ENCODE assay signal across 25 mouse cellular contexts in the genomic region with DNA sequence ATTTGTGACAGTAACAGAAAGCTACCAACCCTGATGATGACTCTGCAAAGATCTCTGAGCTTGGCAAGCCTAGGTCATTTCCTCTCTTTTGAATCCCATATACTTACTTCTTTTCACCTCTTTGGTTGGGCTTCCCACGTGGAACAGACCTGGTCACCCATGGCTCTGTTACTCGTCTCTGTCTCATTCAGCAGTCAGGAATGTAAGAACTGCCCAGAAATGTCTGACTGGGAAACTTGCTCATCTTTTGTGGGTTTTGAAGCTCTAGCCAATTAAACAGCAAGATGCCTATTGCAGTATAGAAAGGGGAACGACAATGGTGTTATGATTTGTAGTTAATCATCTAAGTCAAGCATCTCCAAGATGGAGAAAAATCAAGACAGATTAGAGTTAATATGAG.
DNase-seq lines count a peak whose midpoint lies in the region; ATAC-seq and TF ChIP-seq lines count a peak whose summit lies in the region.
"Had no signal": no experiment of that assay in that cellular context is flagged by ENCODE, and none has a peak within 500 bp of the region (broad histone marks: within the 10 kb centered on the region; RNA-seq: fewer than 3 reads in every experiment).

No protein-coding gene starts in this region.

- no peaks in the 10 kb centered on the region for H3K36me3 ChIP-seq in hindbrain, embryonic 16.5 days (ENCODE audit: control insufficient read depth, insufficient read depth, low read length)
- H3K36me3 ChIP-seq: embryonic facial prominence, embryonic 10.5 days; embryonic facial prominence, embryonic 12.5 days; forebrain, embryonic 10.5 days; forebrain, embryonic 12.5 days; G1E had no signal

- no peak overlapping the region for H3K4me3 ChIP-seq in embryonic fibroblast, embryonic 13.5 days (ENCODE audit: insufficient read depth, low read length)
- no peak overlapping the region for H3K4me3 ChIP-seq in hindbrain, embryonic 16.5 days (ENCODE audit: low read length)
- H3K4me3 ChIP-seq: embryonic facial prominence, embryonic 10.5 days; embryonic facial prominence, embryonic 12.5 days; erythroblast, embryonic 14.5 days; forebrain, embryonic 10.5 days; forebrain, embryonic 12.5 days had no signal

- no peak for TF ChIP-seq CTCF in embryonic fibroblast, embryonic 13.5 days (IDR thresholded peaks at IDR 0.05; ENCODE audit: borderline replicate concordance, insufficient read depth, low read length)

- H3K9ac ChIP-seq in hindbrain, embryonic 16.5 days (ENCODE audit: low read depth, low read length) = no peak overlapping the region
- H3K9ac ChIP-seq: embryonic facial prominence, embryonic 12.5 days; forebrain, embryonic 12.5 days had no signal

- no peak for TF ChIP-seq POLR2A in embryonic fibroblast, embryonic 13.5 days (IDR thresholded peaks at IDR 0.05; ENCODE audit: low read depth, low read length)

- 76% methylated on average over 3 of the region's 3 CpGs for WGBS in hindbrain, embryonic 16.5 days

- peak overlapping the region; percentile 9; the same call in 1 of the 2 replicates for H3K27ac ChIP-seq in embryonic fibroblast, embryonic 13.5 days (ENCODE audit: insufficient read depth, low read length)
- H3K27ac ChIP-seq in hindbrain, embryonic 16.5 days (ENCODE audit: low read depth, low read length) = no peak overlapping the region
- H3K27ac ChIP-seq: embryonic facial prominence, embryonic 10.5 days; embryonic facial prominence, embryonic 12.5 days; forebrain, embryonic 10.5 days; forebrain, embryonic 12.5 days had no signal

- peaks cover 3% of the 10 kb centered on the region; the same call in 1 of the 2 replicates for H3K9me3 ChIP-seq in hindbrain, embryonic 16.5 days (ENCODE audit: control insufficient read depth, low read length)
- H3K9me3 ChIP-seq: embryonic facial prominence, embryonic 10.5 days; embryonic facial prominence, embryonic 12.5 days; forebrain, embryonic 10.5 days; forebrain, embryonic 12.5 days had no signal

- H3K4me1 ChIP-seq in embryonic fibroblast, embryonic 13.5 days (ENCODE audit: control insufficient read depth, insufficient read depth, low read length) = 0 out of 2 replicates have a peak, but pooled peaks cover 2% of the 10 kb centered on the region
- H3K4me1 ChIP-seq in hindbrain, embryonic 16.5 days (ENCODE audit: control insufficient read depth, insufficient read depth, low read depth, low read length) = no peaks in the 10 kb centered on the region
- H3K4me1 ChIP-seq: embryonic facial prominence, embryonic 10.5 days; embryonic facial prominence, embryonic 12.5 days; forebrain, embryonic 10.5 days; forebrain, embryonic 12.5 days had no signal

- H3K4me2 ChIP-seq in hindbrain, embryonic 16.5 days (ENCODE audit: low read length) = no peak overlapping the region
- H3K4me2 ChIP-seq: embryonic facial prominence, embryonic 12.5 days; forebrain, embryonic 12.5 days had no signal

- DNase-seq in 3T3-L1 (ENCODE audit: low read depth, low spot score) = peak; percentile 64
- peak; percentile 73 for DNase-seq in Muller cell, postnatal 12 days (ENCODE audit: inconsistent ontology term)
- no peak for DNase-seq in urinary bladder, postnatal 36 days (ENCODE audit: low spot score in 2 of 2)
- DNase-seq in thymus, postnatal 36 days = no peak
- DNase-seq: adrenal gland, adult 8-10 months; adrenal gland, postnatal 14 days; adrenal gland, postnatal 36 days; cerebellum, adult 11-12 months; cerebellum, adult 2 months; cerebellum, adult 9-10 months; cerebellum, postnatal 10 days; cerebellum, postnatal 25 days had no signal

- ATAC-seq in hindbrain, embryonic 16.5 days = no peak
- ATAC-seq: activated CD4-positive, CD25-positive, alpha-beta regulatory T cell, adult 4 months; CD4-positive, CD25-positive, alpha-beta regulatory T cell, adult 4 months; forebrain, embryonic 14.5 days; forebrain, embryonic 16.5 days had no signal

- no peaks in the 10 kb centered on the region for H3K27me3 ChIP-seq in hindbrain, embryonic 16.5 days (replicated peaks; ENCODE audit: control insufficient read depth, insufficient read depth, low read length)
- H3K27me3 ChIP-seq: CH12.LX; embryonic facial prominence, embryonic 12.5 days; forebrain, embryonic 12.5 days had no signal

Comparison
In these comparisons a context has a peak if more than half of its experiments do, and no peak if none do; other contexts are left out.
1. DNase-seq: peak in 3T3-L1 (single experiment) and Muller cell, postnatal 12 days (single experiment); none in urinary bladder, postnatal 36 days (0 of 2) and thymus, postnatal 36 days (0 of 2).